Mouse (Mus musculus) bone marrow, adult 2 months (tissue): Measurements from ENCODE around the gene Apbb2. TPM values are rescaled to one million over a fixed set of nuclear protein-coding genes. Genes with fewer than 3 reads are reported as not detected.

ENCODE experiments used
- H3K27ac ChIP-seq: fragments of 200-500 bp; 2 replicates; pipeline ENCODE4 v1.5.1; 2012; ENCODE audit warnings: low read depth, mild to moderate bottlenecking, control low read depth, inconsistent platforms, low read length; ENCODE audit not compliant: control insufficient read depth, poor library complexity, insufficient read depth
- H3K4me1 ChIP-seq: fragments of 200-500 bp; 2 replicates; pipeline ENCODE4 v1.6.1; 2011; ENCODE audit warnings: low read length; ENCODE audit not compliant: control insufficient read depth, insufficient read depth
- H3K4me3 ChIP-seq: fragments of 200-500 bp; replicated peaks from 2 replicates; pipeline ENCODE3; 2011; ENCODE audit warnings: mild to moderate bottlenecking, low read depth, low read length, control low read depth; ENCODE audit not compliant: control insufficient read depth
- CTCF ChIP-seq: fragments of 200-500 bp; IDR thresholded peaks from 2 replicates; pipeline ENCODE4 v1.5.1; 2011; ENCODE audit warnings: low read length, control low read depth; ENCODE audit not compliant: control insufficient read depth, insufficient read depth
- POLR2A ChIP-seq: fragments of 200-500 bp; IDR thresholded peaks from 2 replicates; pipeline ENCODE4 v1.6.1; 2011; ENCODE audit warnings: low read depth, mild to moderate bottlenecking, control low read depth, low read length, borderline replicate concordance; ENCODE audit not compliant: control insufficient read depth
- WGBS: fragments of 180-500 bp; shearing (Covaris S2); methylation state at CpG from one replicate; pipeline ENCODE4 v1.1.7; 2018; 5-methylcytosine and 5-hydroxymethylcytosine counted together
- polyA plus RNA-seq: library from polyadenylated mRNA; stranded (reverse); fragments of >200 nt; gene quantifications from 2 replicates; pipeline ENCODE4 v1.2.4, GENCODE M21; 2011; ENCODE audit warnings: low replicate concordance; ENCODE audit not compliant: missing spikeins, insufficient read depth, insufficient read length

Gene Apbb2
- polyA plus RNA-seq, 1 experiment: 6.6 TPM

- TF ChIP-seq POLR2A (no peak), CTCF (no peak)
- WGBS: 2% methylated on average over 4 of the region's 4 CpGs
These were observed 295.5 kb downstream of the Apbb2 start for GRCm38 (mm10) chr5:66323131-66323530.

GRCm38 (mm10) chr5:66319827-66320404, 298.7 kb downstream of the Apbb2 start:
- H3K4me1 ChIP-seq: no peaks in the 10 kb centered on the region
- TF ChIP-seq POLR2A (no peak), CTCF (no peak)

More at GRCm38 (mm10) chr5:66323131-66323530, 295.5 kb downstream of the Apbb2 start:
- Histone ChIP-seq H3K4me3 (no peak overlapping the region), H3K4me1 (no peaks in the 10 kb centered on the region), H3K27ac (no peak overlapping the region)

GRCm38 (mm10) chr5:66319341-66319740, 299.2 kb downstream of the Apbb2 start:
- Histone ChIP-seq H3K4me3 (no peak overlapping the region), H3K27ac (no peak overlapping the region), H3K4me1 (no peaks in the 10 kb centered on the region)
- 56% methylated on average over 6 of the region's 6 CpGs for WGBS
- peak; percentile 69 for TF ChIP-seq CTCF
- no peak for TF ChIP-seq POLR2A

More at GRCm38 (mm10) chr5:66319827-66320404, 298.7 kb downstream of the Apbb2 start:
- H3K27ac ChIP-seq: no peak overlapping the region
- 75% methylated on average over 14 of the region's 14 CpGs for WGBS
- H3K4me3 ChIP-seq: no peak overlapping the region

DNA sequence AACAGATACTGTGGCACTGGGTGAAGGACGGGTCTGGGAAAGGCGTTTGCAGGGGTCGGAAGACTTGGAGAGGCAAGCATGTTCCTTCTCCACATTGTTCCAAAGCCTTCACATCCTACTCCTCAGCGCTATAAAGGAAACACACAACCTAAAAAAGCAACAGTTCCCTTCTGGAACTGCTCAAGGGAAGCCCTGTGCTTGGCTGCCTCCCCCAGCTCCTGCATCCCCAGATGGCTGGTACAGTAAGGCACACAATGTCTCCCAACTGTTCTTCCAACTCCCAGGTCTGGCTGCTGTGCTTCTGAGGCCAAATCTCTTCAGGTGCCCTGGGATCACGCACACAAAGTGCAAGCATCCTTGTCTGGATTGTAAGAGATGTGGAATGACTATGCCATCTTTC, 302.8 kb downstream of the Apbb2 start:
- 88% methylated on average over 5 of the region's 5 CpGs for WGBS
- no peaks in the 10 kb centered on the region for H3K4me1 ChIP-seq
- TF ChIP-seq CTCF (no peak), POLR2A (no peak)
- H3K27ac ChIP-seq: no peak overlapping the region
- no peak overlapping the region for H3K4me3 ChIP-seq

- 89% methylated on average over 11 of the region's 11 CpGs for WGBS
- H3K4me1 ChIP-seq: no peaks in the 10 kb centered on the region
- TF ChIP-seq CTCF (no peak), POLR2A (no peak)
- H3K27ac ChIP-seq: no peak overlapping the region
- H3K4me3 ChIP-seq: no peak overlapping the region
These were observed 307.8 kb downstream of the Apbb2 start for GRCm38 (mm10) chr5:66310806-66311205.

- Histone ChIP-seq H3K4me3 (no peak overlapping the region), H3K4me1 (no peaks in the 10 kb centered on the region), H3K27ac (no peak overlapping the region)
- 75% methylated on average over 9 of the region's 9 CpGs for WGBS
- TF ChIP-seq CTCF: no peak
- no peak for TF ChIP-seq POLR2A
These were observed 308.3 kb downstream of the Apbb2 start for GRCm38 (mm10) chr5:66310328-66310727.

DNA sequence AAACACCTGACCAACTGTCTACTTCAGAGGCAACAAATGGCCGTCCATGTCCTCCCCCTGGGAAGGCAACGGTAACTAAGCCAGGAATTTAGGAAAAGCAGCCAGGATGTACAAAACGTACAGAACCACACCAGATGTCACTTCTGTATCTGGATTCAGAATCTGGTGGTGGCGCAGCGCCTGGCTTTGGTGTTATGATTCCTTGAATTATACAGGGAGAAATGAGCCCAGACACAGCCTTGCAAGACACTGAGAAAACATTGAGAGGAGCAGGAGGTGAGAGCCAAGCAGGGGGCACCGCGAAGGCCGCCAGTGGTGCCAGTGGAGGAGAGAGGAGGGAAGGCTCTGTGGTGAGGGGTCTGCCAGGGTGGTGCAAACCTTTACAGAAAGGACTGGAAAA, 313.1 kb downstream of the Apbb2 start:
- WGBS: 86% methylated on average over 8 of the region's 8 CpGs
- H3K4me1 ChIP-seq: no peaks in the 10 kb centered on the region; the same call in 1 of the 2 replicates
- H3K27ac ChIP-seq: no peak overlapping the region
- no peak overlapping the region for H3K4me3 ChIP-seq
- TF ChIP-seq CTCF: no peak
- no peak for TF ChIP-seq POLR2A

GRCm38 (mm10) chr5:66304300-66305067, 314.1 kb downstream of the Apbb2 start:
- Histone ChIP-seq H3K4me3 (no peak overlapping the region), H3K4me1 (no peaks in the 10 kb centered on the region; the same call in 1 of the 2 replicates), H3K27ac (no peak overlapping the region)
- no peak for TF ChIP-seq CTCF
- no peak for TF ChIP-seq POLR2A
- 84% methylated on average over 11 of the region's 11 CpGs for WGBS
